Mouse (Mus musculus) stomach, embryonic 15.5 days (tissue): ENCODE results near the gene Camkmt. TPM values are rescaled to one million over a fixed set of nuclear protein-coding genes. Genes with fewer than 3 reads are reported as not detected.

Experiments used
- ATAC-seq: fragments of 200-750 bp; cut with Nextera tagmentation; 2 replicates; pipeline ENCODE4 v1.8.0; 2017; ENCODE audit warnings: low read depth, moderate number of reproducible peaks, moderate TSS enrichment; ENCODE audit not compliant: insufficient read depth, low FRiP score
- H3K27ac ChIP-seq: fragments of 300-500 bp; sonication (generic); 2 replicates; pipeline ENCODE4 v1.5.1; 2015; ENCODE audit warnings: mild to moderate bottlenecking, inconsistent platforms
- H3K27me3 ChIP-seq: fragments of 300-500 bp; sonication (generic); replicated peaks from 2 replicates; pipeline ENCODE4 v1.6.1; 2015; ENCODE audit warnings: inconsistent platforms
- H3K36me3 ChIP-seq: fragments of 300-500 bp; sonication (generic); 2 replicates; pipeline ENCODE4 v1.6.1; 2015; ENCODE audit warnings: inconsistent platforms
- H3K4me1 ChIP-seq: fragments of 300-500 bp; sonication (generic); 2 replicates; pipeline ENCODE4 v1.6.1; 2015; ENCODE audit warnings: inconsistent platforms
- H3K4me2 ChIP-seq: fragments of 300-500 bp; sonication (generic); 2 replicates; pipeline ENCODE4 v1.6.1; 2015; ENCODE audit warnings: mild to moderate bottlenecking, inconsistent platforms
- H3K4me3 ChIP-seq: fragments of 300-500 bp; sonication (generic); replicated peaks from 2 replicates; pipeline ENCODE4 v1.5.1; 2015; ENCODE audit warnings: inconsistent platforms
- H3K9ac ChIP-seq: fragments of 300-500 bp; sonication (generic); 2 replicates; pipeline ENCODE4 v1.6.1; 2015; ENCODE audit warnings: inconsistent platforms
- H3K9me3 ChIP-seq: fragments of 300-500 bp; sonication (generic); 2 replicates; pipeline ENCODE4 v1.6.1; 2016; ENCODE audit warnings: inconsistent platforms
- WGBS: fragments of 180-500 bp; shearing (Covaris S2); methylation state at CpG from one replicate; pipeline ENCODE4 v1.1.7; 2015; 5-methylcytosine and 5-hydroxymethylcytosine counted together
- polyA plus RNA-seq: library from polyadenylated mRNA; unstranded; fragments of >200 nt; fragmentation: Nextera tagmentation; extraction: Ambion mirVana; gene quantifications from 2 replicates; pipeline ENCODE4 v1.2.1, GENCODE M21; 2015

The Camkmt gene
- polyA plus RNA-seq, 1 experiment from 2014 or later = 14.3 TPM

DNA sequence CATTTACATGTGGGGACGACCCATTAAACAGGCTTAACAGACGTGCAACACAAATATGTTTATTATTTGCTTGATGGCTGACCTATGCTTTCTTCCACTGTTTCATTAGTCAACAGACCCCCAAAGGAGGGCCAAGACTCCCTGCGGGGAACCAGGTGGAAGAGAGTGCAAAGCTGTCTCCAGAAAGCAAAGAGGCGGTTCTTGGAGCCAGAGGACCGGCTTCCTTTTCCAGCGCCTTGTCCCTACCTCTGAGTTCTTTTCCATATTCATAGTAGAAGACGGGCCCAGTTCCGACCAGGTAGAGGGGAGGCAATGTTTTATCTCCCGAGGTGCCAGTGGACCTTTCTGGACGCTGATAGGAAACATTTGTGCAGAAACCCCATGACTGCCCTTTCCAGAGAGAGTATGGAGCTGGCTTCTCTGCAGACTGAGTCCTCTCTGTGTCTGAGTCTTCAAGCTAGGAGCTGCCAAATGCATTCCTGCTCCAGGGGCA lies 399.2 kb downstream of the Camkmt start:
- Histone ChIP-seq H3K27me3 (peaks cover 58% of the 10 kb centered on the region), H3K36me3 (no peaks in the 10 kb centered on the region), H3K27ac (no peak overlapping the region), H3K4me1 (peaks cover 8% of the 10 kb centered on the region; the same call in 1 of the 2 replicates), H3K9me3 (no peaks in the 10 kb centered on the region), H3K9ac (no peak overlapping the region), H3K4me3 (no peak overlapping the region), H3K4me2 (no peak overlapping the region)
- WGBS = 7% methylated on average over 10 of the region's 10 CpGs
- no peak for ATAC-seq

DNA sequence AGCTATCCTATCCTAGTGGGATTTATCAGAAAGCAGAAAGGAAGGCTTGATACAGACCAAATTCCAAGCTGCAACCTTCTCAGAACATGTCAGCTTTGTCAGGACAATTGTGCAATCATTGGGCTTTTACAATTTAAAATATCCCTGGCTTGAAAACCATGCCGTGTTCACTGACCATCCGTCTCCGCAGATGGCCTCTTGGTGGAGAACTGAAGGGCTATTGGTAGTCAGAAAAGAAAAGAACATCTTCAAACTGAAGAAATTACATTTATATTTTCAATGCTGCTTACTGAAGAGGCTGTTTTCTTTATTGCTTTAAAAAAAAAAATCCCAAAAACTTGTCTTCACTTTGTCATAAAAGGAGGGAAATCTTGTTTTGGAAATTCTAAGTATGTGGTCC lies 401.1 kb downstream of the Camkmt start:
- WGBS = 71% methylated on average over 3 of the region's 3 CpGs
- H3K27me3 ChIP-seq = peaks cover 38% of the 10 kb centered on the region

GRCm38 (mm10) chr17:85493521-85493920 lies 403.2 kb downstream of the Camkmt start:
- 69% methylated on average over 4 of the region's 4 CpGs for WGBS
- no peaks in the 10 kb centered on the region for H3K9me3 ChIP-seq
- no peak overlapping the region for H3K4me2 ChIP-seq
- no peaks in the 10 kb centered on the region for H3K4me1 ChIP-seq
- ATAC-seq = no peak
- H3K27ac ChIP-seq = no peak overlapping the region
- H3K36me3 ChIP-seq = no peaks in the 10 kb centered on the region
- H3K4me3 ChIP-seq = no peak overlapping the region
- H3K9ac ChIP-seq = no peak overlapping the region
- H3K27me3 ChIP-seq = peaks cover 26% of the 10 kb centered on the region

More for the DNA sequence above, 401.1 kb downstream of the Camkmt start:
- Histone ChIP-seq H3K4me1 (peaks cover 4% of the 10 kb centered on the region; the same call in 1 of the 2 replicates), H3K4me2 (no peak overlapping the region), H3K9ac (no peak overlapping the region), H3K36me3 (no peaks in the 10 kb centered on the region), H3K4me3 (no peak overlapping the region), H3K27ac (no peak overlapping the region), H3K9me3 (no peaks in the 10 kb centered on the region)
- no peak for ATAC-seq

DNA sequence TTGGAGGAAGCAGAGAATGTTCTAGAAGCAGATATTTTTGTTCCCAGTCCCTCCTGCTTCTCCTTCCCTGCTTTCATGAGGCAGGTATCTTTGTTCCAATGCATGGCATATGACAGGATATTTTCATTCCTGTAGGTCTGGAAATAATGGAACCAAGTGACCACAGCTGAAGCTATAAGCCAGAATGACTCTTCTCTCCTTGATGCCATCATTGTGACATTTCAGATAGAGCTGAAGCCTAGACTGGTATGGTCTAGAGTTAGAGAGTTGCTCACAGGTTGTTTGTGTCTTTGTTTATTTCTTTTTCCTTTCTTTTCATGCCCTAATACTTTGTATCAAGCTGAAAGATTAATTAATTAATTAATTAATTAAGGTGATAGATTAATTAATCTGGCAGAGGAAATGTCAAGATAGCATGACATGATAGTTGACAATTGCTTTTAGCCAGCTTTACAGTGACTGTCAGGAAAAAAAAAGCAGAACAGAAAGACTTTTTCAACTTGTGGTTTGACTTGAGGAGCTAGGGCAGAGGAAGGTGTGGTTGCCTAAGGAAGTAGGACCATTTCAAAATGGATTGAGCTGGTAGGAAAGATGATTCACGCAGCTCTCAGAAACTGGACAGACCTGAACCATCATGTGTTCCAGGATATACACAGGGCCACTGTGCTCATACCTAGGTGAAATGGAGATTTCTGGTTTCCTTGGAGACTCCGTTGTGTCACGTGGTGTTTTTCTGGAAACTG lies 404.8 kb downstream of the Camkmt start:
- H3K4me3 ChIP-seq = no peak overlapping the region
- H3K36me3 ChIP-seq = no peaks in the 10 kb centered on the region
- H3K9ac ChIP-seq = no peak overlapping the region
- H3K9me3 ChIP-seq = no peaks in the 10 kb centered on the region
- H3K27me3 ChIP-seq = peaks cover 10% of the 10 kb centered on the region
- 87% methylated on average over 3 of the region's 3 CpGs for WGBS
- ATAC-seq = no peak
- no peak overlapping the region for H3K27ac ChIP-seq
- H3K4me2 ChIP-seq = no peak overlapping the region
- no peaks in the 10 kb centered on the region for H3K4me1 ChIP-seq

DNA sequence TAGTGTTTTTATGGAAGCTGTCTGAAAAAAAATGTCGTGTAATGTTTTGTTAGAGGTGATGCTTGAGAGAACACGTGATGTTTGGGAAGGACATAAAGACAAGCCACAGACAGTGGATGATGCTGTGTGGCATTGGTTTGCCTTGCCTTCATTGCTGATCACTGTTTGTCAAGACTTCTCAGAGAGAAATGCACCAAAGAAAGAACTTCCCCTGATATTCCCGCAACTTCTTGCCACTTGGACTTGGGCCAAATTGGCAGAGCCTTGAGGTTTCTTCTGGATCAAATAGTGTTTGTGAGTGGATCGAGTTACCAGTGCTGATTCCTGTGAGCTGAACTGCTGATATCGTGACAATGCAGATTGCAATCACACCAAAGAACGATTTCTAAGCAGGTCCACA lies 405.5 kb downstream of the Camkmt start:
- H3K27ac ChIP-seq = no peak overlapping the region
- H3K4me3 ChIP-seq = no peak overlapping the region
- H3K9me3 ChIP-seq = no peaks in the 10 kb centered on the region
- 0 out of 2 replicates have a peak, but pooled peaks cover 5% of the 10 kb centered on the region for H3K27me3 ChIP-seq
- WGBS = 83% methylated on average over 6 of the region's 6 CpGs
- ATAC-seq = no peak
- H3K36me3 ChIP-seq = no peaks in the 10 kb centered on the region
- no peaks in the 10 kb centered on the region for H3K4me1 ChIP-seq
- H3K4me2 ChIP-seq = no peak overlapping the region
- no peak overlapping the region for H3K9ac ChIP-seq

DNA sequence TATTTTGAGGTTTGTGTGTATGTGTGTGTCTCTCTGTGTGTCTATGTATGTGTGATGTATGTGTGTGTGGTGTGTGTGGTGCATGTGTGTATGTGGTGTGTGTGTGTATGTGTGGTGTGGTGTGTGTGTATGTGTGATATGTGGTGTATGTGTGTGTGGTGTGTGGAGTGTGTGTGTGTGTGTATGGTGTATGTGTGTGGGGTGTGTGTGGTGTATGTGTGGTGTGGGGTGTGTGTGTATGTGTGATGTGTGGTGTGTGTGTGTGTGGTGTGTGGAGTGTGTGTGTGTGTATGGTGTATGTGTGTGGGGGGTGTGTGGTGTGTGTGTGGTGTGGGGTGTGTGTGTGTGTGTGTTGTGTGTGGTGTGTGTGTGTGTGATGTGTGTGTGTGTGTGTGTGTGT lies 414.5 kb downstream of the Camkmt start:
- Histone ChIP-seq H3K4me1 (no peaks in the 10 kb centered on the region), H3K4me2 (no peak overlapping the region), H3K36me3 (no peaks in the 10 kb centered on the region), H3K27ac (no peak overlapping the region), H3K4me3 (no peak overlapping the region), H3K9ac (no peak overlapping the region), H3K27me3 (no peaks in the 10 kb centered on the region), H3K9me3 (no peaks in the 10 kb centered on the region)
- no peak for ATAC-seq

DNA sequence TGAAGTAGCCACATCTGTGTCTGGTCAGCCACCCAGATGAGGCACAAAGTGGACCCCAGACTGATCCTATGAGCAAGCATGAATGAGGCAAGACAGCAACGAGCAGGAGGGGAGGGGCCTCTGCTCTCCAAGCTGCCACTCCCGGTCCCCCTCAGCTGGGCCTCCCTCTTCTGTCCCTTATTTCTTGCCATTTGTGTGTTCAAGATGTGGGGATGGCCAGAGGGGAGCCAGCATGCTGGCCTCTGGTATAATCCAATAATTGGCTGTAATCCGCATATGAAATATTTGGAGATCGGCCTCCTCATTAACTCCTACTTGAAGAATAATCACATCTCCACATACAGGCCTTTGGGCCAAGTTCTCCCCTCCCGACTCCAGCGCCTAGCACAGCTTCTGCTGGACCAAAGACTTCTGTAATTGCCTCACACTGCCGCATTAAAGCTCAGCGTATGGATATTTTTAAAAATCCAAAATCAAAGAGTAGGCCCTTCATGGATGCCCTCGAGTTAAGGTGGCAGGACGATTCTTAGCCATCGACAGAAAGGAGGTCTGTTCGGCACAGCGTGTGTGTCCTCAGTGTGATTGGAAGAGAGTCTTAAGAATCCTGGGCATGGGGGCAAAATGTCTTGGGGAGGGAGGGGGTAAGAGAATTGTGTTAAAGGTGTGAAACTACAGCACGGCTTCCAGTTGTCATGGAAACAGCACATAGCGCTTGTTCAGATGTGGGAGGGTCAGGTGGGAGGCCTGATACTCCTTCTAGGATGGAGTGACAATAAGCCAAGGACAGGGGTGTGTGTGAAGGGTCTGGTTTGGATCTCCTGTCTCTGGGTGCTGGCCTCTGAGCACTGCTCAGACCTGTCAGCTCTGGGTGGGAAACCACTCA lies 416.1 kb downstream of the Camkmt start:
- Histone ChIP-seq H3K27me3 (no peaks in the 10 kb centered on the region), H3K9me3 (no peaks in the 10 kb centered on the region), H3K4me3 (no peak overlapping the region), H3K4me2 (no peak overlapping the region), H3K9ac (no peak overlapping the region), H3K4me1 (no peaks in the 10 kb centered on the region), H3K36me3 (no peaks in the 10 kb centered on the region), H3K27ac (no peak overlapping the region)
- WGBS = 81% methylated on average over 15 of the region's 15 CpGs
- ATAC-seq = no peak

DNA sequence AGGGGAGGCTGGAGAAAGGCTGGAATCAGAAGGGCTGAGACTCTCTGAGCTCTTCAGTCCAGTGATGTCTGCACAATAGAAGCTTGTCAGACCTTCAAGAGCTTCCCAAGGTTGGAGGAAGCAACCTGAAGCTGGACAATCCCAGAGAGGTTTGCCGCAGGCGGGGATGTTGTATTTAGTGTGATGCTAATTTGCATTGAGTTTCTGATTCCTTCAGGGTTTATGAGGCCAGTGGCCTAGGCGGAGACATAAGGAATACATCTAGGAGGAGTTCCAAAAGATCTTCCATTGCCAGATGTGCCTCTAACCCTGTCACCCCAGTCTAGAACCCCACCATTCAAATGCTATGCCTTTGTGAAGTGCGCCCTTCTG lies 416.7 kb downstream of the Camkmt start:
- Histone ChIP-seq H3K27me3 (no peaks in the 10 kb centered on the region), H3K36me3 (no peaks in the 10 kb centered on the region), H3K9me3 (no peaks in the 10 kb centered on the region), H3K4me3 (no peak overlapping the region), H3K9ac (no peak overlapping the region), H3K27ac (no peak overlapping the region), H3K4me2 (no peak overlapping the region), H3K4me1 (no peaks in the 10 kb centered on the region)
- WGBS = 91% methylated on average over 4 of the region's 4 CpGs
- ATAC-seq = no peak

Other genes starting within 250 kb of the Camkmt start
- gene Ppm1b, start 133.8 kb upstream of the Camkmt start, polyA plus RNA-seq = 78.9 and 80.0 TPM in 2 replicates
- gene Slc3a1, start 62.2 kb upstream of the Camkmt start, polyA plus RNA-seq = 5.8 and 6.8 TPM in 2 replicates
- gene Prepl, start 311 bp upstream of the Camkmt start, polyA plus RNA-seq = 23.5 and 28.3 TPM in 2 replicates